Mouse (Mus musculus): ENCODE measurements at regions not wholly inside any gene's neighbourhood (a gene's known extent, or its start where the extent isn't known, plus 50 kb on each side); places are given as distances from the start of the nearest gene placed in this dataset.

DNA sequence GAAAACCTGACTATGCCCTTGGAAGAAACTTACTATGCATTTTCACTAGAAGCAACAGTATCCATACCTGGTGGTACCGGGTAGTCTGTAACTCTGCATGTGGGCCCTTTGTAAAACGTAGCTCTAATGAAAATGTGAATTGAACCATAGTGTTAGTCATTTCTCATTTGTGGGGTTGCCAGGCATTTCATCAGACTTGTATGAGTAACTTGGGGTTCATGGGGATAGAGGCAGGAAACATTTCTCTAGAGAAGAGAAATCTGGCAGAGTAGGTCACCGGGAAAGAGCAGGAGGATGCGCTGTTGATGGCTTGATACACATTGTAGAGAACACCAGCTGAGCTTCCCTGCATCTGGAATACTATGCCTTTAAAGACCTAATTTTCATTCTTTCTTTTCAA, 70.2 kb upstream of the 1810046K07Rik start:
- no peaks in the 10 kb centered on the region for H3K27me3 ChIP-seq (ENCODE audit: control insufficient read depth, insufficient read depth, low read length)
- H3K4me1 ChIP-seq (ENCODE audit: control insufficient read depth, insufficient read depth, low read length) = peaks cover 7% of the 10 kb centered on the region
- DNase-seq (ENCODE audit: low spot score) (no peak), ATAC-seq (ENCODE audit: low FRiP score, low read depth) (no peak)
- H3K36me3 ChIP-seq (ENCODE audit: control insufficient read depth, insufficient read depth, low read length) = no peaks in the 10 kb centered on the region
- no peaks in the 10 kb centered on the region for H3K9me3 ChIP-seq (ENCODE audit: control insufficient read depth, low read length)
- H3K4me3 ChIP-seq (replicated peaks; ENCODE audit: low read length) = no peak overlapping the region
- no peak overlapping the region for H3K27ac ChIP-seq (replicated peaks; ENCODE audit: low read depth, low read length)
- no peak overlapping the region for H3K4me2 ChIP-seq (replicated peaks; ENCODE audit: low read depth, low read length, severe bottlenecking)
- no peak for TF ChIP-seq POLR2A (IDR thresholded peaks at IDR 0.05; ENCODE audit: borderline replicate concordance, extremely low read depth, insufficient read depth, insufficient read length)
- H3K9ac ChIP-seq (ENCODE audit: low read depth, low read length, severe bottlenecking) = no peak overlapping the region
- 73% methylated on average over 4 of the region's 4 CpGs for WGBS

DNA sequence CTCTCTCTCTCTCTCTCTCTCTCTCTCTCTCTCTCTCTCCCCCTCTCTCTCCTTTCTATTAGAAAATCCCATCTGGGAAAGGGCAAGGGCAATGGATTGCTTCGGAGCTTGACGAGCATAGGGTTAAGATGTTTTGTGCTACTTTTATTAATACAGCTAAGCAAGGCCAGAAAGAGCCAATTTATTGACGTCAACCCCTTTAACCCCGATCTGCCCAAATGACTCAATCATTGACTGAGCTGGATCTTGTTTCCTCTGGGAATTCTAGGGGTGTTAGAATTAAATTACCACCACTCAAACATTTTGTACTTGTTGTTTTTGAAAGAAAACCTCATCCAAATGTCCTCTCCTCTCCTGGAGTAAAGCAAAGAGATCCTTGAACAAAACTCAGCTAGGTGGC, 70.6 kb upstream of the 1810046K07Rik start:
- no peaks in the 10 kb centered on the region for H3K36me3 ChIP-seq (ENCODE audit: control insufficient read depth, insufficient read depth, low read length)
- no peak for TF ChIP-seq POLR2A (IDR thresholded peaks at IDR 0.05; ENCODE audit: borderline replicate concordance, extremely low read depth, insufficient read depth, insufficient read length)
- no peak overlapping the region for H3K9ac ChIP-seq (ENCODE audit: low read depth, low read length, severe bottlenecking)
- 27% methylated on average over 4 of the region's 4 CpGs for WGBS
- H3K27me3 ChIP-seq (ENCODE audit: control insufficient read depth, insufficient read depth, low read length) = no peaks in the 10 kb centered on the region
- H3K4me2 ChIP-seq (replicated peaks; ENCODE audit: low read depth, low read length, severe bottlenecking) = no peak overlapping the region
- ATAC-seq (ENCODE audit: low FRiP score, low read depth) (no peak), DNase-seq (ENCODE audit: low spot score) (no peak)
- H3K4me3 ChIP-seq (replicated peaks; ENCODE audit: low read length) = no peak overlapping the region
- H3K4me1 ChIP-seq (ENCODE audit: control insufficient read depth, insufficient read depth, low read length) = peaks cover 7% of the 10 kb centered on the region
- H3K9me3 ChIP-seq (ENCODE audit: control insufficient read depth, low read length) = no peaks in the 10 kb centered on the region
- H3K27ac ChIP-seq (replicated peaks; ENCODE audit: low read depth, low read length) = no peak overlapping the region

DNA sequence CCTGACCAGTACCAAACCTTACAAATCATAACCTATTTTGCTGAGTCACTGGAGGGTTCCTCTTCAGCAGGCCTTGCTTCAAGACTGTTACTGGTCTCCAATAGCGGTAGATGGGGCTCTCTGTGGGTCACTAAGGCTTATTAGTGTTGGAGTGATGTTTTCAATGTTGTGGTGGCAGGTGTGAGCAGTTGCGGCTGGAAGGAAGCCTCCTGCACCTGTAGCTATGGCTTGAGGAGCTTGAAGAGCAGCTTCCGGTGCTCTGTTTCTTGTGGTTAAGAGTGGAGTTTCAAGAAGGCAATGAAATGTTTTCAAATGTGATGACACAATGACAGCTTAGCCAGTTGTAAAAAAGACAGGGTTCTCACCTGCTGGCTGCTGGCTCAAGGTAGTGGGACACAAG, 73.1 kb upstream of the 1810046K07Rik start:
- Histone ChIP-seq H3K4me2 (replicated peaks; ENCODE audit: low read depth, low read length, severe bottlenecking) (no peak overlapping the region), H3K36me3 (ENCODE audit: control insufficient read depth, insufficient read depth, low read length) (no peaks in the 10 kb centered on the region), H3K4me1 (ENCODE audit: control insufficient read depth, insufficient read depth, low read length) (no peaks in the 10 kb centered on the region), H3K27ac (replicated peaks; ENCODE audit: low read depth, low read length) (no peak overlapping the region), H3K9me3 (ENCODE audit: control insufficient read depth, low read length) (no peaks in the 10 kb centered on the region), H3K27me3 (ENCODE audit: control insufficient read depth, insufficient read depth, low read length) (no peaks in the 10 kb centered on the region), H3K9ac (ENCODE audit: low read depth, low read length, severe bottlenecking) (no peak overlapping the region), H3K4me3 (replicated peaks; ENCODE audit: low read length) (no peak overlapping the region)
- DNase-seq (ENCODE audit: low spot score) (no peak), ATAC-seq (ENCODE audit: low FRiP score, low read depth) (no peak)
- 80% methylated on average over 3 of the region's 3 CpGs for WGBS
- TF ChIP-seq POLR2A (IDR thresholded peaks at IDR 0.05; ENCODE audit: borderline replicate concordance, extremely low read depth, insufficient read depth, insufficient read length) = no peak

DNA sequence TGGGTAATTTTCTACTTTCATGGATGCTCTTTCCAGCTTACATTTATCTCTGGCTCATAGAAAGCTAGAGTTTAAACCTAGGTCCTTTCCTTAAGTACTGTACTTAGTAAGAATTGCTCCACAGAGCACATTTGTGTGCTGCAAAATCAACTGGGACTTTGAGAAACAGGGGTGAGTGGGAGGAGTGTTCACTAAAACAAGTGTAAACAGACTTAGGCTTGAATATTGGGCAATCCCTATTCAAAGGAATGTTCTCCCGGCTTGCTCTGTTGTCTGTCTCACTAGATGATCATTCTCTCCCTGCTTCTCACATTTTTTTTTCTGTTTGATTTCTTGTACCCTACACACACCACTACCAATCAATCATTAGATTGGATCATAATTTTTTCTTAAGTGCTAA, 79.3 kb upstream of the 1810046K07Rik start:
- H3K4me1 ChIP-seq (ENCODE audit: control insufficient read depth, insufficient read depth, low read length) = no peaks in the 10 kb centered on the region

GRCm38 (mm10) chr9:51418923-51419482, 90.3 kb upstream of the 1810046K07Rik start:
- DNase-seq (ENCODE audit: low spot score) = peak; percentile 79
- no peak for TF ChIP-seq POLR2A (IDR thresholded peaks at IDR 0.05; ENCODE audit: borderline replicate concordance, extremely low read depth, insufficient read depth, insufficient read length)
- H3K27me3 ChIP-seq (ENCODE audit: control insufficient read depth, insufficient read depth, low read length) = no peaks in the 10 kb centered on the region
- H3K4me3 ChIP-seq (replicated peaks; ENCODE audit: low read length) = no peak overlapping the region
- H3K4me1 ChIP-seq (ENCODE audit: control insufficient read depth, insufficient read depth, low read length) = peaks cover 10% of the 10 kb centered on the region; the same call in 1 of the 2 replicates
- H3K27ac ChIP-seq (replicated peaks; ENCODE audit: low read depth, low read length) = no peak overlapping the region
- H3K4me2 ChIP-seq (replicated peaks; ENCODE audit: low read depth, low read length, severe bottlenecking) = no peak overlapping the region
- peak; percentile 87 for ATAC-seq (ENCODE audit: low FRiP score, low read depth)
- WGBS = 29% methylated on average over 5 of the region's 5 CpGs
- no peak overlapping the region for H3K9ac ChIP-seq (ENCODE audit: low read depth, low read length, severe bottlenecking)
- no peaks in the 10 kb centered on the region for H3K9me3 ChIP-seq (ENCODE audit: control insufficient read depth, low read length)
- no peaks in the 10 kb centered on the region for H3K36me3 ChIP-seq (ENCODE audit: control insufficient read depth, insufficient read depth, low read length)

More for the DNA sequence above, 79.3 kb upstream of the 1810046K07Rik start:
- no peak overlapping the region for H3K9ac ChIP-seq (ENCODE audit: low read depth, low read length, severe bottlenecking)
- TF ChIP-seq POLR2A (IDR thresholded peaks at IDR 0.05; ENCODE audit: borderline replicate concordance, extremely low read depth, insufficient read depth, insufficient read length) = no peak
- no peaks in the 10 kb centered on the region for H3K27me3 ChIP-seq (ENCODE audit: control insufficient read depth, insufficient read depth, low read length)
- H3K4me3 ChIP-seq (replicated peaks; ENCODE audit: low read length) = no peak overlapping the region
- DNase-seq (ENCODE audit: low spot score) = no peak
- 81% methylated on average over 1 of the region's 1 CpGs for WGBS
- no peaks in the 10 kb centered on the region for H3K36me3 ChIP-seq (ENCODE audit: control insufficient read depth, insufficient read depth, low read length)
- no peaks in the 10 kb centered on the region for H3K9me3 ChIP-seq (ENCODE audit: control insufficient read depth, low read length)
- H3K27ac ChIP-seq (replicated peaks; ENCODE audit: low read depth, low read length) = no peak overlapping the region
- no peak overlapping the region for H3K4me2 ChIP-seq (replicated peaks; ENCODE audit: low read depth, low read length, severe bottlenecking)
- no peak for ATAC-seq (ENCODE audit: low FRiP score, low read depth)

Measured in limb, embryonic 14.5 days (tissue).